Mouse (Mus musculus) heart, adult 2 months (tissue): ENCODE data around the gene Mkrn2os. TPM values are rescaled to one million over a fixed set of nuclear protein-coding genes. Genes with fewer than 3 reads are reported as not detected.
"Not testable (repeated sequence)": the region's sequence is repeated elsewhere in the genome, so short reads cannot be mapped to it uniquely, and the experiment has no call there.

Experiments used
- DNase-seq, 2 experiments: peaks; one replicate each; pipeline ENCODE4 v3.0.0; 2021
- H3K27ac ChIP-seq: fragments of 200-600 bp; 2 replicates; pipeline ENCODE4 v1.8.1; 2022
- H3K27me3 ChIP-seq: fragments of 200-500 bp; 2 replicates; pipeline ENCODE4 v1.6.1; 2012; ENCODE audit warnings: mild to moderate bottlenecking, low read length, inconsistent platforms, mixed read lengths; ENCODE audit not compliant: control insufficient read depth, insufficient read depth
- H3K36me3 ChIP-seq: fragments of 200-500 bp; 2 replicates; pipeline ENCODE4 v1.6.1; 2012; ENCODE audit warnings: low read length, inconsistent platforms; ENCODE audit not compliant: control insufficient read depth, insufficient read depth
- H3K4me1 ChIP-seq: fragments of 200-500 bp; 2 replicates; pipeline ENCODE4 v1.6.1; 2011; ENCODE audit warnings: low read length; ENCODE audit not compliant: control insufficient read depth, insufficient read depth
- H3K4me3 ChIP-seq: fragments of 200-600 bp; 2 replicates; pipeline ENCODE4 v1.8.1; 2022
- H3K79me2 ChIP-seq: fragments of 200-500 bp; replicated peaks from 2 replicates; pipeline ENCODE4 v1.6.1; 2012; ENCODE audit warnings: mild to moderate bottlenecking, inconsistent platforms, low read length, moderate library complexity, mixed read lengths; ENCODE audit not compliant: control insufficient read depth, insufficient read depth
- H3K9ac ChIP-seq: fragments of 200-500 bp; 2 replicates; pipeline ENCODE4 v1.6.1; 2012; ENCODE audit warnings: low read depth, mild to moderate bottlenecking, control low read depth, inconsistent platforms, low read length, mixed read lengths
- CTCF ChIP-seq: fragments of 200-600 bp; IDR thresholded peaks from 2 replicates; pipeline ENCODE4 v1.8.1; 2022; ENCODE audit warnings: antibody characterized with exemption, mild to moderate bottlenecking, moderate library complexity
- EP300 ChIP-seq: fragments of 200-500 bp; IDR thresholded peaks from 2 replicates; pipeline ENCODE4 v1.6.1; 2011; ENCODE audit warnings: low read depth, low read length, control low read depth; ENCODE audit not compliant: insufficient read depth
- POLR2A ChIP-seq: fragments of 200-500 bp; IDR thresholded peaks from 2 replicates; pipeline ENCODE4 v1.6.1; 2011; ENCODE audit warnings: mild to moderate bottlenecking, low read depth, low read length, control low read depth; ENCODE audit not compliant: insufficient read depth
- WGBS: fragments of 180-500 bp; shearing (Covaris S2); methylation state at CpG from one replicate; pipeline ENCODE4 v1.1.7; 2018; 5-methylcytosine and 5-hydroxymethylcytosine counted together
- intact Hi-C: fragments of 180-260 bp; cut with DNase I; formaldehyde crosslinking; loops from one replicate; pipeline ENCODE4 v1.15.1; 2025
- long read RNA-seq: library from polyadenylated mRNA; stranded (forward); transcript quantifications from one replicate; pipeline ENCODE4 v2.0.0, GENCODE M21; 2021
- polyA plus RNA-seq: library from polyadenylated mRNA; depleted of rRNA; stranded (reverse); fragments of >200 nt; gene quantifications from 2 replicates; pipeline ENCODE4 v1.2.3, GENCODE M21; 2012; rRNA removed
- total RNA-seq, 2 experiments: library from RNA; stranded (reverse); gene quantifications; 2 replicates each; pipeline ENCODE4 v1.2.3; 2021

Mkrn2os gene
- under 1 TPM; 0.55 to 0.84 TPM for total RNA-seq
- polyA plus RNA-seq = 1.9 and 2.3 TPM in 2 replicates
- long read RNA-seq, partial matches to known transcripts = 1 of 1 reads
- long read RNA-seq, other reads (novel, unspliced or antisense) = 0 of 1 reads

- no peak for DNase-seq
- TF ChIP-seq EP300 = no peak
- no peak for TF ChIP-seq POLR2A
- no peak for TF ChIP-seq CTCF
- Histone ChIP-seq H3K9ac (no peak within 1 kb of the TSS), H3K4me3 (no peak within 1 kb of the TSS), H3K36me3 (no peaks in the 10 kb centered on the region), H3K27ac (no peak within 1 kb of the TSS), H3K79me2 (no peaks in the 10 kb centered on the region), H3K27me3 (no peaks in the 10 kb centered on the region), H3K4me1 (no peaks in the 10 kb centered on the region)
- intact Hi-C loops = no loop called here
- 45% methylated on average over 5 of the region's 5 CpGs for whole genome bisulfite sequencing
These were observed at the start of gene Mkrn2os for GRCm38 (mm10) chr6:115592458-115592857. Mkrn2os (minus strand) TSS chr6:115592576.

- H3K36me3 ChIP-seq = peaks cover 18% of the 10 kb centered on the region
These were observed 45.8 kb upstream of the Mkrn2os start for GRCm38 (mm10) chr6:115638188-115638587.

GRCm38 (mm10) chr6:115634015-115634414 lies 41.6 kb upstream of the Mkrn2os start:
- TF ChIP-seq POLR2A = no peak
- no peak for TF ChIP-seq EP300
- TF ChIP-seq CTCF = no peak
- Histone ChIP-seq H3K79me2 (peaks cover 4% of the 10 kb centered on the region), H3K27me3 (no peaks in the 10 kb centered on the region), H3K4me3 (no peak overlapping the region), H3K27ac (no peak overlapping the region), H3K36me3 (peaks cover 6% of the 10 kb centered on the region), H3K4me1 (no peaks in the 10 kb centered on the region), H3K9ac (no peak overlapping the region)
- intact Hi-C loops = no loop called here
- 82% methylated on average over 2 of the region's 2 CpGs for WGBS
- DNase-seq = no peak

More at GRCm38 (mm10) chr6:115638188-115638587, 45.8 kb upstream of the Mkrn2os start:
- H3K4me1 ChIP-seq, DNase-seq, H3K9ac ChIP-seq, intact Hi-C loops, H3K27ac ChIP-seq, H3K27me3 ChIP-seq, H3K4me3 ChIP-seq, H3K79me2 ChIP-seq: not testable (repeated sequence)
- WGBS = 91% methylated on average over 7 of the region's 7 CpGs

- intact Hi-C loops = no loop called here
- H3K27ac ChIP-seq = no peak overlapping the region
These were observed 38.9 kb upstream of the Mkrn2os start for GRCm38 (mm10) chr6:115631056-115631795.

GRCm38 (mm10) chr6:115626121-115626520 lies 33.7 kb upstream of the Mkrn2os start:
- 67% methylated on average over 5 of the region's 5 CpGs for WGBS
- Histone ChIP-seq H3K9ac (no peak overlapping the region), H3K36me3 (peaks cover 13% of the 10 kb centered on the region), H3K27me3 (no peaks in the 10 kb centered on the region), H3K27ac (no peak overlapping the region), H3K4me1 (no peaks in the 10 kb centered on the region), H3K4me3 (no peak overlapping the region), H3K79me2 (no peaks in the 10 kb centered on the region)
- no peak for TF ChIP-seq CTCF
- TF ChIP-seq EP300 = no peak
- TF ChIP-seq POLR2A = no peak
- intact Hi-C loops = loop anchor here (5.0 kb wide), 1 partner anchor 91 kb away; no protein-coding TSS in a partner anchor
- no peak for DNase-seq

More at GRCm38 (mm10) chr6:115631056-115631795, 38.9 kb upstream of the Mkrn2os start:
- no peak overlapping the region for H3K4me3 ChIP-seq
- no peak for TF ChIP-seq POLR2A
- no peak for TF ChIP-seq EP300
- no peak for TF ChIP-seq CTCF
- WGBS = 76% methylated on average over 3 of the region's 3 CpGs
- H3K27me3 ChIP-seq = no peaks in the 10 kb centered on the region
- H3K9ac ChIP-seq = no peak overlapping the region
- DNase-seq = no peak
- peaks cover 11% of the 10 kb centered on the region for H3K36me3 ChIP-seq
- no peaks in the 10 kb centered on the region for H3K4me1 ChIP-seq
- H3K79me2 ChIP-seq = peaks cover 4% of the 10 kb centered on the region; the same call in 1 of the 2 replicates

GRCm38 (mm10) chr6:115620942-115621341 lies 28.6 kb upstream of the Mkrn2os start:
- no peaks in the 10 kb centered on the region for H3K27me3 ChIP-seq
- H3K27ac ChIP-seq = no peak overlapping the region
- peaks cover 4% of the 10 kb centered on the region for H3K4me1 ChIP-seq
- 59% methylated on average over 1 of the region's 1 CpGs for WGBS
- H3K79me2 ChIP-seq = no peaks in the 10 kb centered on the region
- no peak overlapping the region for H3K9ac ChIP-seq
- intact Hi-C loops = no loop called here
- TF ChIP-seq EP300 = no peak
- TF ChIP-seq CTCF = no peak
- no peak for TF ChIP-seq POLR2A
- no peak for DNase-seq
- no peak overlapping the region for H3K4me3 ChIP-seq
- H3K36me3 ChIP-seq = peaks cover 14% of the 10 kb centered on the region
